In genomic region chr4:53254483-53254882, GRCm38 (mm10) we compare ENCODE assay signal across 17 mouse cellular contexts.
DNase-seq lines count a peak whose midpoint lies in the region; ATAC-seq and TF ChIP-seq lines count a peak whose summit lies in the region.
"Had no signal": no experiment of that assay in that cellular context is flagged by ENCODE, and none has a peak within 500 bp of the region (broad histone marks: within the 10 kb centered on the region; RNA-seq: fewer than 3 reads in every experiment).

No protein-coding gene starts in this region.

- no peak for TF ChIP-seq POLR2A in brain, embryonic 14.5 days (IDR thresholded peaks at IDR 0.05; ENCODE audit: borderline replicate concordance, extremely low read depth, insufficient read depth, insufficient read length, poor library complexity, severe bottlenecking)

- ATAC-seq in midbrain, embryonic 14.5 days (ENCODE audit: low FRiP score, low TSS enrichment): no peak
- ATAC-seq in midbrain, embryonic 15.5 days (replicated peaks): no peak
- peak; percentile 58 for ATAC-seq in forebrain, embryonic 16.5 days
- no peak for ATAC-seq in frontal cortex, adult (ENCODE audit: low TSS enrichment)

- 0 out of 2 replicates have a peak overlapping the region, but pooled peaks have one; percentile 23 for H3K27ac ChIP-seq in midbrain, embryonic 14.5 days (replicated peaks; ENCODE audit: low read depth, low read length)
- H3K27ac ChIP-seq in midbrain, embryonic 15.5 days: no peak overlapping the region
- H3K27ac ChIP-seq in forebrain, embryonic 16.5 days (ENCODE audit: low read length): peak overlapping the region; percentile 12
- H3K27ac ChIP-seq: embryonic facial prominence, embryonic 15.5 days; heart, embryonic 10.5 days; hindbrain, embryonic 15.5 days had no signal

- no peaks in the 10 kb centered on the region for H3K36me3 ChIP-seq in midbrain, embryonic 14.5 days (ENCODE audit: control insufficient read depth, insufficient read depth, low read length)
- no peaks in the 10 kb centered on the region for H3K36me3 ChIP-seq in midbrain, embryonic 15.5 days (replicated peaks)
- H3K36me3 ChIP-seq in forebrain, embryonic 16.5 days (ENCODE audit: control insufficient read depth, insufficient read depth): no peaks in the 10 kb centered on the region
- H3K36me3 ChIP-seq: embryonic facial prominence, embryonic 15.5 days; heart, embryonic 10.5 days; hindbrain, embryonic 15.5 days had no signal

- whole genome bisulfite sequencing in midbrain, embryonic 14.5 days: 44% methylated on average over 6 of the region's 6 CpGs
- 46% methylated on average over 6 of the region's 6 CpGs for WGBS in midbrain, embryonic 15.5 days
- 29% methylated on average over 6 of the region's 6 CpGs for WGBS in forebrain, embryonic 16.5 days

- no peak overlapping the region for H3K4me2 ChIP-seq in midbrain, embryonic 14.5 days (ENCODE audit: low read length)
- no peak overlapping the region for H3K4me2 ChIP-seq in midbrain, embryonic 15.5 days
- H3K4me2 ChIP-seq in forebrain, embryonic 16.5 days (ENCODE audit: low read length): no peak overlapping the region
- H3K4me2 ChIP-seq: embryonic facial prominence, embryonic 15.5 days; hindbrain, embryonic 15.5 days had no signal

- no peak for TF ChIP-seq CTCF in brain, embryonic 14.5 days (IDR thresholded peaks at IDR 0.05; ENCODE audit: borderline replicate concordance, extremely low read depth, insufficient read depth, insufficient read length)

- no peak overlapping the region for H3K9ac ChIP-seq in midbrain, embryonic 14.5 days (replicated peaks; ENCODE audit: low read length)
- no peak overlapping the region for H3K9ac ChIP-seq in midbrain, embryonic 15.5 days
- H3K9ac ChIP-seq in forebrain, embryonic 16.5 days (replicated peaks; ENCODE audit: low read depth, low read length): no peak overlapping the region
- H3K9ac ChIP-seq: embryonic facial prominence, embryonic 15.5 days; hindbrain, embryonic 15.5 days had no signal

- no peak overlapping the region for H3K4me3 ChIP-seq in midbrain, embryonic 14.5 days (replicated peaks; ENCODE audit: low read depth, low read length)
- H3K4me3 ChIP-seq in midbrain, embryonic 15.5 days: no peak overlapping the region
- H3K4me3 ChIP-seq in forebrain, embryonic 16.5 days (replicated peaks; ENCODE audit: low read length): no peak overlapping the region
- H3K4me3 ChIP-seq: embryonic facial prominence, embryonic 15.5 days; erythroblast, embryonic 14.5 days; heart, embryonic 10.5 days; hindbrain, embryonic 15.5 days had no signal

- H3K27me3 ChIP-seq in midbrain, embryonic 14.5 days (ENCODE audit: control insufficient read depth, insufficient read depth, low read length): no peaks in the 10 kb centered on the region
- H3K27me3 ChIP-seq in midbrain, embryonic 15.5 days (replicated peaks): no peaks in the 10 kb centered on the region
- H3K27me3 ChIP-seq in forebrain, embryonic 16.5 days (replicated peaks; ENCODE audit: control insufficient read depth, insufficient read depth, low read length): no peaks in the 10 kb centered on the region
- H3K27me3 ChIP-seq: embryonic facial prominence, embryonic 15.5 days; hindbrain, embryonic 15.5 days had no signal

- H3K9me3 ChIP-seq in midbrain, embryonic 14.5 days (ENCODE audit: control insufficient read depth, low read length): no peaks in the 10 kb centered on the region
- no peaks in the 10 kb centered on the region for H3K9me3 ChIP-seq in midbrain, embryonic 15.5 days
- H3K9me3 ChIP-seq in forebrain, embryonic 16.5 days (ENCODE audit: control insufficient read depth, low read length): no peaks in the 10 kb centered on the region
- H3K9me3 ChIP-seq: embryonic facial prominence, embryonic 15.5 days; heart, embryonic 10.5 days; hindbrain, embryonic 15.5 days had no signal

- DNase-seq in heart, adult 11 months: peak; percentile 22
- no peak for DNase-seq in heart, postnatal 25 days (ENCODE audit: low spot score)
- no peak for DNase-seq in midbrain, embryonic 14.5 days
- peak; percentile 47 for DNase-seq in brain, embryonic 14.5 days (ENCODE audit: low read depth)
- DNase-seq: adrenal gland, adult 2 months; adrenal gland, postnatal 25 days; embryo, embryonic 11 days; gastrocnemius, postnatal 36 days; heart, adult 18-20 months; kidney, adult 11 months had no signal

- intact Hi-C loops in heart, postnatal 25 days (cut with DNase I): no loop called here

- H3K4me1 ChIP-seq in midbrain, embryonic 14.5 days (ENCODE audit: control insufficient read depth, insufficient read depth, low read length): peaks cover 12% of the 10 kb centered on the region; the same call in 1 of the 2 replicates
- H3K4me1 ChIP-seq in midbrain, embryonic 15.5 days: peaks cover 3% of the 10 kb centered on the region
- H3K4me1 ChIP-seq in forebrain, embryonic 16.5 days (replicated peaks; ENCODE audit: control insufficient read depth, insufficient read depth, low read length): peaks cover 12% of the 10 kb centered on the region
- H3K4me1 ChIP-seq: embryonic facial prominence, embryonic 15.5 days; heart, embryonic 10.5 days had no signal

Comparison
In these comparisons a context has a peak if more than half of its experiments do, and no peak if none do; other contexts are left out.
1. DNase-seq: peak in heart, adult 11 months (single experiment) and brain, embryonic 14.5 days (single experiment); none in heart, postnatal 25 days (single experiment) and midbrain, embryonic 14.5 days (single experiment).